Mouse (Mus musculus): ENCODE results near the gene Mageb3.
"Not testable (repeated sequence)": the region's sequence is repeated elsewhere in the genome, so short reads cannot be mapped to it uniquely, and the experiment has no call there.

The Mageb3 gene

GRCm38 (mm10) chr2:121955765-121956223 lies at the start of gene Mageb3, which contains the start of gene Ctdspl2:
Gene Mageb3, minus strand, starts transcription at chr2:121956092.
Gene Ctdspl2, plus strand, starts transcription at chr2:121956001.
- in situ Hi-C loops (cut with MseI, MboI), result no loop called here

- in situ Hi-C loops (cut with MseI, MboI), result no loop called here
Observed at GRCm38 (mm10) chr2:121995738-121996137, 39.8 kb upstream of the Mageb3 start.

GRCm38 (mm10) chr2:121957216-121957792 lies 1.4 kb upstream of the Mageb3 start:
- in situ Hi-C loops (cut with MseI, MboI), result no loop called here

- in situ Hi-C loops (cut with MseI, MboI), result no loop called here
Observed at GRCm38 (mm10) chr2:121956224-121957018, 529 bp upstream of the Mageb3 start.

GRCm38 (mm10) chr2:121954971-121955656 lies 778 bp downstream of the Mageb3 start:
- in situ Hi-C loops (cut with MseI, MboI), result no loop called here

GRCm38 (mm10) chr2:121943364-121943763 lies 12.5 kb downstream of the Mageb3 start:
- in situ Hi-C loops (cut with MseI, MboI), result no loop called here

- in situ Hi-C loops (cut with MseI, MboI), result not testable (repeated sequence)
Observed at GRCm38 (mm10) chr2:121937624-121938023, 18.3 kb downstream of the Mageb3 start.

GRCm38 (mm10) chr2:121916047-121916970 lies 39.6 kb downstream of the Mageb3 start:
- in situ Hi-C loops (cut with MseI, MboI), result no loop called here

- in situ Hi-C loops (cut with MseI, MboI), result no loop called here
Observed at GRCm38 (mm10) chr2:121909975-121910374, 45.9 kb downstream of the Mageb3 start.

Data from mouse trophoblast stem cell (cell line).